Mouse (Mus musculus): ENCODE measurements around the gene 6030408B16Rik. TPM values are rescaled to one million over a fixed set of nuclear protein-coding genes. Genes with fewer than 3 reads are reported as not detected.
A peak's percentile ranks its signal among the peaks of the same experiment; 100 is the strongest.

6030408B16Rik gene
- 0.27 and 0.52 TPM in 2 replicates for polyA plus RNA-seq (2012; rRNA removed)

DNA sequence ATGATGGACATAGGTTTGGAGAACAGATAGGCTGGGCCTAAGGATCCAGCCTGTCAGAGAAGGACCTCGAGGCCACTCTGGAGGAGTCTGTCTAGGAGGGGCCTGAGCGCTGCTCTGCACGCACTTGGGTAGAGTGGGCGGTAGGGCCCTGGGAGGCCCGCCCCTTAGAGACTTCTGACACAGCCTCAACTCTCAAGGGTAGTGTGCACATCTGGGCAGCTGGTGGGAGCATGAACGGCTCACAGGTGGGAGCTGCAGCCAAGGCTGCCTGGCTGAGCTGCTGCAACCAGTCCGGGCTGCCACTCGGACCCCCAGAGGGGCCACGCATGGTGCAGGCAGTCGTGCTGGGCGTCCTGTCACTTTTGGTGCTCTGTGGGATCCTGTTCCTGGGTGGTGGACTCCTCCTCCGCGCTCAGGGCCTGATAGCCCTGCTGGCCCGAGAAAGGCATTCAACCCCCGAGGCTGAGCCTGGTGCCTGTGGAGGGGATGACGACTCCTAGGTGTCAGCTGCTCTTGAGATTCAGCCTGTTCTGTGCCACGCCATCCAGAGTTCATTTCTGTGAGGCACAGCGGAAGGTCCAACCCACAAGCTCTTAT lies at the start of gene 6030408B16Rik:
Gene 6030408B16Rik, plus strand, starts transcription at position 188 of the 597 bp plus-strand sequence.
- DNase-seq (ENCODE audit: extremely low spot score in 1 of 2, low spot score in 1 of 2): no peak

DNA sequence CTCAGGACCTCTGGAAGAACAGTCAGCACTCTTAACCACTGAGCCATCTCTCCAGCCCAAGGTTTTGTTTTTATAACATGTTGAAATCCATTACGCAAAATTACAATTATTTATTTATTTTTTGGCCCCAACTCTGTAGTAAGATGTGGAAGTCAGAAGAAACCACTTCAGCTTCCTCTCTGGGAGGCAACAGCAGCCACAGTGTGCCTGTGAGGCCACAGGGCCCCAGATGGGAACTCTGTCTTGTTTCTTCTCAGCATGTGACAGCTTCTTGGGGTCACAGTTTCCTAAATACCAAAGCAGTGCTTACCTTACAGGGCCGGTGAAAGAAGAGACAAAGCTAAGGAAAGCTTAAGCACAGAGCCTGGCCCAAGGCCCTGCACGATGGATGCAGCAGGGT lies 49.0 kb upstream of the 6030408B16Rik start:
- DNase-seq (ENCODE audit: extremely low spot score in 1 of 2, low spot score in 1 of 2): no peak

DNA sequence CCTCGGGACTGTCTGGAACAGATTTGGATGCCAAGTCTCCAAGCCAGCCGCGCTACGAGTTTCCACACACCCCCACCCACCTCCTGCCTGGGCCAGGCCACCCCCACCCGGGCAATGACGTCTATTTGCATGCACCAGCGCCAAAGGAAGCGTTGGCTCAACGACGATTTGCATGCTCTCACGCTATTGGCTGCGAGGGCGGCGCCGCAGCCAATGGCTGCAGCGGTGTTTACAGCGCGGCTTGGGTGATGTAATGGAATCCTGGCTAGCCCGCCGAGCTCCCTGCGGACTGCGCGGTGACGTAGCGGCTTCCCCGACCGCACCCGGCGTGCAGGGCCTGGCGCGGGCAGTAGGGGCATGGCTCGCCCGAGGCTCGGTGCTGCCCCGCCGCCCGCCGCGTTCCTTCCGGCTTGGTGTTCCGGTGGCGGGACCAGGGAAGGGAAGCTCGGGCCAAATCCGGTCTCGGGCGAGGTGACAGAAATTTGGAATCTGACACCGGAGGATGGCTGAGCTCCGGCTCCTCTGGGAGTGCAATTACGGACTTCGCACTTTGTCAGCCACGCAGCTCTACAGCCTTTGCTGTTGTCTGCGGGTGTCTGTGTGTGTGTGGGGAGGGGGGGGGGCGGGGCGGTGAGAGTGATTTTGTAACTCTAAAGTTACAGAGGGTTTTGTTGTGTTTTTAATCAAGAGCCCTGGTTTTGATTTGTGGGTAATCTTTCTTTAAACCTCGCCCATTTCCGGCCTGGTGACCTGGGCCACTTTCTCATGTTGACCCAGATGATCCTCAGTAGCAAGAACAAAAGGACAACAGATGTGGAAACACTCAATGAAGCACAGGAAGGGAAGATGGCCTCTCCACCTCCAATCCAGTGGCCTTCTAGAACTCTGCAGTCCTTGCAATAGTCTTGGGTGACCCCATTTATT lies 46.5 kb upstream of the 6030408B16Rik start:
- peak; percentile 94 to 97 for DNase-seq (ENCODE audit: extremely low spot score in 1 of 2, low spot score in 1 of 2)

DNA sequence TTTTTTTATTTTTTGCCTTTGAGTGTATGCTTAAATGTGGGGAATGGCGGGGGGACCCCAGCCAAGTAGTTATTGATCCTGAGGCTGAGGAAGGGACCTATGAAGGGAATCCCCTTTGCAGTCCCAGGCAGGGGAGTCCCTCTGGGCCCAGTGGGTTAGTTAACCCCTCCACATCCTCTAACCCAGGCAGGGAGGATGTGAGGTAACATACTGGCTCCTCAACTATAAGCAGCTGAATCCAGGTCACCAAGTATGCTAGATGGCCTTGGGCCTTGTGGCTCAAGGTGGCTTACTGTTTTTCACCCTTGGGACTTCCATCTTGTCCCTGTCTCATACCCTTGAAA lies 45.9 kb upstream of the 6030408B16Rik start:
- DNase-seq (ENCODE audit: extremely low spot score in 1 of 2, low spot score in 1 of 2): no peak

DNA sequence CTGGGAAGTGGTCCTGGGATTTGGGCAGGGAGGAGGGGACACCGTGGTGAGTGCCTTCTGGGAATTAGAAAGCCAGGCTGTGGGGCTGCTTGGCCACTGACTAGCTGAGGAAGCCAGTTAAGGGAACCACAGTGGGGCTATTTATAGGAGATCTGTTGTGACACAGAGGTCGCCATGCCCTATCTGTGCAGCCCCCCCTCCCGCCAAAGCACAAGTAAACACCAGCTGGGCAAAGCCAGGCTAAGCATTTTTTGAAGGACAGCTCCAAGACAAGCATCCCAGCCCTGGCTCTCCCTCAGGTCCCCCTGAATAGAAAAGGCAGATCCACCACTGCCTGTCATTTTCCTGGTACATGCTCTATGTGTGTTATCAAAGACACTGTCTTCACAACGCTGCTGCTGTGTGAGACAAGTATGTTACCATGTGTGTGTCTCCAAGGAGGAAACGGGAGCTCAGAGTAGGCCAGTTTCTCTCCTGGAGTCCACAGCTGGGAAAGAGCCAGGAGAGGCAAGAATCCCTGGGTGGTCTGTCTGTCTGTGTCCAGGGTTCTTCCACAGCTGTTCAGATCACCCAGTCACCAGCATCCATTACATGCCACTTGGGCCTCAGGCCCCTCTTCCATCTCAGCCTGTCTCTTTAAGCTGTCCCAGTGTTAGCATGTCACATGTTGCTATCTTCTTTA lies 44.8 kb upstream of the 6030408B16Rik start:
- no peak for DNase-seq (ENCODE audit: extremely low spot score in 1 of 2, low spot score in 1 of 2)

DNA sequence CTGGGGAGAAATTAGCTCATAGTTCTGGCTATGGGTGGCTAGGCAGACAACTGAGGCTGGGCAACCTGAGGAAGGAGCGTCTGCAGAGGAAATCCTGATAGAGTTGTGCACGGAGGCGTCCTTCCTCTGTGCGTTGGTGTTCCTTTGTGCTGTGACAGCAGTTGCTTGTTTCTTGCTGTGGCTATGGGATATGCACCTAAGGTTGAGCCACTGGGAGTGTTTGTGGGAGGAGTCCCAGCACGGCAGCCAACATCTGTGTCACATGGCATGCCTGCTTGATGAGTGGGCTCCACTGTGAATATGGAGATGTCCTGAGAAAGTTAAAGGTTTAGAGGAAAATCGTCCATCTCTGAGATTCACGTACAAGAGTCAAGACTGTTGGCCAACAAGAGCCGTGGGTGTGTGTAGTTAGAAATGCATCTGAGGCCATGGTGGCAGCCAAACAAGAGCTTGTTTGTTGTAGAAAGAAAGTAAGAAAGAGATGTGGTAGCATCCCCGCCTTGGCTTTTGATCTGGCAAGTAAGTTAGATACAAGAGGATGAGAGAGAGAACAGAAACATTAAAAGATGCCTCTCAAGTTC lies 42.7 kb upstream of the 6030408B16Rik start:
- DNase-seq (ENCODE audit: extremely low spot score in 1 of 2, low spot score in 1 of 2): no peak

DNA sequence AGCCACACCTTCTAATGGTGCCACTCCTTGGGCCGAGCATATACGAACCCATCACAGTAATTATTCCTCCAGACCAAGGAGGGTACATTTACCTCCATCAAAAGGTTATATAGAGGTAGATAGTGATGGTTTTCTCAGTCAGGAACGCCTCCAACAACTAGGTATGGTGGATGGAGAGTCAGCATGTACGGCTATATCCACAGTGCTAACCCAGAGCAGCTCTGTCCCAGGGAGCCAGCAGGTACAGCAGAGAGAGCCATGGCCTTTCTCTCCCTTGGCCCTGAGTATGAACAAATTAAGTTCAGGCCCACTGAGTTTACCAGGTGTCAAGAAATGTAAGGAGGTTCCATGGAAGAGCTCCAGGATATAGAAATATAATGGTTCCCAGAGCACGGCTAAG lies 41.1 kb upstream of the 6030408B16Rik start:
- no peak for DNase-seq (ENCODE audit: extremely low spot score in 1 of 2, low spot score in 1 of 2)

DNA sequence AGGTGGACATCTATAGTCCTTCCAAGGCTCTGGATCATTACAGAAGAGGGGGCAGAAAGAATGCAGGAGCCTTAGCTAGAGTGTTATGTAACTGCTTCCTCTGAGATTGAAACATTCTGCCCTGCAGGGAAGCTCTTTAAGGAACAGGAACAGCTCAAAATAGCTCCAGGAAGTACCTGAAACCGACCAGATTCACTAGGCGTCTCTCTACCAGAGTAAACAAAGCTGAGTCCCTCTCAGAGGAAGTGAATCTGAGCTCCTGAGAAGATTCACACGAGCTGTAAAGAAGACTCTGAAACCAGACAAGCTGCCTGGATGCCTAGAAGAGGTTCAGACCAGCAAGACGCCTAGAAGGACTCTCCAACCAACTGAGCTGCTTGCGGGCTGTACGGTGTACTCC lies 40.4 kb upstream of the 6030408B16Rik start:
- DNase-seq (ENCODE audit: extremely low spot score in 1 of 2, low spot score in 1 of 2): no peak

DNA sequence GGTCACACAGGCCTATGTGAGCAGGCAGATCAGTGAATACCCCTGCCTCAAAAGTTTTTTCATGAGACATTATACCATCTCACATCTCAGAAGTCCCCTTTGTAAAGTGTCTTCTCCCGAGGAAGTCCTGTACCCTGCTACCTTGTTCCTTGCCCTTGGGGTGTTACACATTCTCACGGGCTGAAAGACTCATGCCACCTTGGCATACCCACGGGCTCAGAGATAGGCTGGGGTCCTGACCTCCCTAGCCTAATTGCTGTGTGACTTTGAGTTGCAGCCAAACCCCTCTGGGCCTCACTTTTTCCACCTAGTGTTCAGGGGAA lies 39.5 kb upstream of the 6030408B16Rik start:
- DNase-seq (ENCODE audit: extremely low spot score in 1 of 2, low spot score in 1 of 2): no peak

DNA sequence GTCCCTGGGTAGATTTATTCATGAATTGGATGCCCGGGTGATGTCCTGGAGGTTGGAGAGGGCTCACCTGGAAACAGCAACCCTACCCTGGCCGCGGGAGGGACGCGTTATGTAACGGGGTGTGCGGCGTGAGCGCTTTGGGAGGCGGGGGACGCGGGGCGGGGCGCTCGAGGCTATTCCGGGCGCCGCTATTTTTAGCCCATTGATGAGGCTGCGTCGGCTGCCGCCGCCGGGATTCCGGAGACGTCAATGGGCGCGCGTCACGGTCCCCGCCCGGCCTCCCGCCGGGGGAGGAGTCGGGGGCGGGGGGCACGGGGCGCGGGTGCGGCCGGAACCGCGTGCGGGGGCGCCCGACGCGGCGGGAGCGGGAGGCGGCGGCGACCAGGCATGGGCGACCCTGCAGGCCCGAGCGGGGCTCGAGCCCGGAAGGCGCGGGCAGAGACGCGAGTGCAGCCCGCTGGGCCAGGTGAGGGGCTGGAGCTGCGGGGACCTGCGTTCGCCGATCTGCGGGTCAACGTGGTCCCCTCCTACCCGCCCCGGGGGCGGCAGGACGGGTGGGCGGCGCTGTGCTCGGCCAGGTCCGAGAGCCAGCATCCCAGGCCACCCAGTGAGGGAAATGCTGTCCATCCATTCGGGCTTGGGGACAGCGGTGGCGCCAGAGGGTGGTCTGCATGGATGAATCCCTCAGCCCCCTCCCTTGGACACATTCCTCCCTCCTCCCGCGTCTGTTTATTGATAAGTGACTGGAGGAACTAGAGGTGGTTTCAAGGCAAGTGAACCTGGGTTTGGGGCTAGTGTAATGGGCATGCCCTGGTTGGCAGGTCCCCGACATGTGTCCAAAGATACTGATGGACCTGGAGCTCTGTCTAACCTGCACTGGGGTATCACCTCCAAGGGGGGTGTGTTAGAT lies 38.9 kb upstream of the 6030408B16Rik start, which contains the start of gene Nr4a1:
Gene Nr4a1, plus strand, starts transcription at position 384 of the 910 bp plus-strand sequence.
- DNase-seq (ENCODE audit: extremely low spot score in 1 of 2, low spot score in 1 of 2): peak in 1 of 2 experiments; percentile 87

DNA sequence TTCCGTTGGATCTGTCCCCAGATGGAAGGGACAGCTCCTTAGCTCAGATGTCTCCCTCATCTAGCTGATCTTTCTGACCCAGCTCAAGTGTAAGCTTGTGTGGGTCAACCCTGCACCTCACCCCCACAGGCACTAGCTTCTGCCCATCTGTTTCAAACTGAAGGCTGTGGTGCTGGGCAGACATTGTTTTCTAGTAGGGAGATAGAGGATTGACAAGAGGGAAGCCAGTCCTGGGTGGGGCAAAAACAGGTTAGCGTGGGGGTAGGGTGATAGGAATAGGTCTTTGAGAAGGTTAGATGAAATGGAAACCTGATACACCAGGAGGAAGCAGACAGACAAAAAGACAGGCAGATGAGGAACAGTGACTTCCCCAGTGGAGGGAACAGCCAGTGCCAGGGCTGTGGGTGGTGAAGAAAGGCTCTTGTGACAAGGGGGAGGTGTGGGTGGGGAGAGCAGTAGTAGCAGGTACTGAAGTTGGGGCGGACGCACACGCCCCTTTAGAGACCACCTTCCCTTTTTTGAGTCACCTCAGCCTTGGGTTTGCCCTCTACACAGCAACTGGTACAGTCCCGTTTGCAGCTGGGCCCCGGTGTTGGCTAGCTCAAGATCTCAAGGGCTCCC lies 37.1 kb upstream of the 6030408B16Rik start:
- no peak for DNase-seq (ENCODE audit: extremely low spot score in 1 of 2, low spot score in 1 of 2)

DNA sequence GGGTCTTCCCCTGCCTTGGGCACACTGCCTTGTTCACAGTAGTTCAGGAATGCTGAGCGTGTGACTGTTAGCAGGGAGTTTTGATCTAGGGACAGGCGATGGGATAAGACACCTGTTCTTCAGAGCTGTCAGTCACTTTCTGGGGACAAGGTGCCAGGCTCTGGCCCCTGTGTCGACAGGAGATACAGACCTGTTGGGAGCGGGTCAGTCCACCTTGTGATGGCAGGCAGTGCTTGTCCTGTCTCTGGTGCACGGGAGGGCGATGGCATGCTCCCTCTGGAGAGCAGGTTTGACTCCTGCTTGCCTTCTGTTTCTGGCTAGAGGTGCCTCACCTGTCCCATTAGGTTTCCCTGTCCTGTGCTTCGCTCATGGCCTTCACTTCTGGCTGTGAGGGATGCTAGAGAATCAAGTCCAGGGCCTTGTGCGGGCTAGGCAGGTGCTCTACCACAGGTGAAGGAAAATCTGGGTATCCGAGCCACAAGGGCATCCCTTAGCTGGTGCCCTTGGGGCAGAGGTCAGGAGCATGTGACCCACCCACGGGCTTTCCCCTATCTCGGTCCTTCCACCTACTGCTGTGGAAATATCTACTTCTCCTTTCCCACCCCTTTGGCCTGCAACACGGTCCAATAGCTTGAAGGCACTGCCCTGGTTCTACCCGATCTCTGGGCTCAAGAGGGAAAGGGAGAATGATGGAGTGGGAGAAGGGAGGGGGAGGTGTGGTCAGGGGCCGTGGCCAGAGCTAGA lies 36.4 kb upstream of the 6030408B16Rik start:
- no peak for DNase-seq (ENCODE audit: extremely low spot score in 1 of 2, low spot score in 1 of 2)

DNA sequence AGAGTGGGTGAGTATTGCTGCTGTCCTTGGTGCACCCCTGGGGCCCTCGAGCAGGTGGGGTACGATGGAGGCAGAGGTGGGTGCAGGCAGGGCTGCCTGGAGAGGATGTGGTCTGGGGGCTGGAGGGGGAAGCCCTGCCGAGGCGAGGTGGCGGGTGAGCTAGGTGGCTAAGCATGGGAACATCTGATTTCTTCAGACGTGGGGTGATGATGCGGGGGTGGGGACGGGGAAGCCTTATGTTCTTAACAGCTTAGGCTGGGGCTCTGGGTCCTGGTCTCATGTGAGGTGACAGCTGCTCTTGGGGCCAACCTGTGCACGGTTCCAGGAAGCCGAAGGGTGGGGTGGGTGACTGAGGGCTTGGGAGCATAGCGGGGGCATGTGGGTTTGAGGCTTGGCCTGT lies 34.6 kb upstream of the 6030408B16Rik start:
- DNase-seq (ENCODE audit: extremely low spot score in 1 of 2, low spot score in 1 of 2): no peak

DNA sequence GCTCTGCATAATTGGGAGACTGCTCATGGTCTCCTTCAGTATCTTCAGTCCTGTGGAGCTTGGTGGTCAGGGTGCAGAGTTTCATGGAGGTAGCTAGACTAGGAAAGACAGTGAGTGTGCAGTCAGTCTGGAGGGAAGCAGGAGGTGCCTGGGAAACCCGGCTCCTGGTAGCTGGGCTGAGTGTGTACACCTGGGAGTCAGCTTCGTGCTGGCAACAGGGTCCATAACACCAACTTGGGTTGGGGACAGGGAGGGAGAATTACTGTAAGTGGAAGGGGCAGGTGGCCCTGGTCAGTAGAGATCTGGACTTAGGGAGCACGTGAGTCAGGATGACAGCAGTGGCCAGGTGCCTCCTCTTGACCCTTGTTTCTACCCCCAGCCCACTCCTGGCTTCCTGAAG lies 33.1 kb upstream of the 6030408B16Rik start:
- DNase-seq (ENCODE audit: extremely low spot score in 1 of 2, low spot score in 1 of 2): no peak

DNA sequence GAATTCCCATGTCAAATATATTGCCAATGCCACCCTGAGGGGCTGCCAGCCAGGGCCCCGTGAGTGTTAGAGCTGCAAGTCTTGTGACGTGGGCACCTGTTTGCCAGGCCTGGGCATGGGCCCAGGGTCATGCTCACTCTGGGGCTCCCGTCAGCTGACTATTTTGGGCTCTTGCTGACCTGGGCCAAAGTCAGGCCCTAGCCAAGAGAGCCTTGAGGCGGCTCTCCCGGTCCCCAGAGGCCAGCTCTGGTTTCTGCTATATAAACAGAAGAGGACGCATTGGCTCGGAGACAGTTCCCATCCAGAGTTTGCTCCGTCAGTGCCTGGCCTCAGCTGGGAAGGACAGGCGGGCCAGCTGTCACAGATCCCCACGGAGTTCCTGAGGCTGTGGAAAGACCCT lies 32.6 kb upstream of the 6030408B16Rik start:
- DNase-seq (ENCODE audit: extremely low spot score in 1 of 2, low spot score in 1 of 2): no peak

DNA sequence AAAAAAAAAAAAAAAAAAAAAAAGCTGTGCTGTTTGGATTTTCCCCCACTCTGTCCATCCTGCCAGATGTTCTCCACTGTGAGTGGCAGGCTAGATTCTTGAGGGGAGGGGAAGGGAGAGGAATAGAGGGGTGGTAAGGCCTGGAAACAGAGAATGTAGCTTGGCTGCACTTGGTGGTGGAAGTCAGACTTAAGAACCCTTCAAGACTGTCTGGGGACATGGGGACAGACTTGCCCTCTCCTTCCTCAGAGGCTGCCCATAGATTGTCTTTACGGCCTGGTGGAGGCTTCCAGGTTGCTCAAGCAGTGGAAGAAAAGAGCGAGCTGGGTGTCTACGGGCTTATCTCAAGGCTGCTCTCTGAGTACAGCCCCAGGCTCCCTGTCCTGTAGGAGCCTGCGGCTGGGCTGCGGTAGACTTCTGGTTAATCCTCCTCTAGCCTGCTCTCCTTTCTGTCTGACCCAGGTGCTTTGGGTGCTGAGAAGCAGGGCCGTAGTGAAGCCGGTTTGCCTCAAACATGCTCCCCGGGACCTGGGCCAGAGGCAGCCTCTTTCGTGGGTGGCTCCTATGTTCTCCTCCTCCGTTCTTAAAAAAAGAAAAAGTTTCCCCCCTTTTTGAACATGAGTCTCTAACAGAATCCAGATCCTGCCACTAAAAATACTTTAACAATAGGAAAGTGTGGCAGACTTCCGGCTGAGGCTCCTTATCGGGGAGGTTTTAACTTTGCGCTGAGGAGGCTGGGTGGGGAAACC lies 32.0 kb upstream of the 6030408B16Rik start:
- no peak for DNase-seq (ENCODE audit: extremely low spot score in 1 of 2, low spot score in 1 of 2)

DNA sequence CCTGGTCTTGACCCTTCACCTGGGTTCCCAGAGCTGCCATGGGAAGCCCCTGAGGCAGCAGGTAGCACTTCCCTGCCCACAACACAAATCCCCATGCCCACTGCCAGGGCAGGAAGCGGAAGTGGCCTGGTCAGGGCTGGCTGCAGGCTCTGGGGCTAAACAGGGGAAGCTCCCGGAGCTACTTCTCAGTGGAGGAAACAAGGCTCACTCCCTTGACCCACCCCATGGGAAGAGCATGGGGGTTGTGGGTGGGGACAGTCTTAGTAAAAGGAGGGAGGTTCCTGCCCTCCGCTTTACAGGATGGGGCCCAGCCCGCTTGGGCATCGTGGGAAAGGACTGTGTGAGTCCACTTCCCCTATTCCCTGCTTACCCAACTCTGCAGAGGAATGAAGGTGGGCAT lies 30.5 kb upstream of the 6030408B16Rik start:
- no peak for DNase-seq (ENCODE audit: extremely low spot score in 1 of 2, low spot score in 1 of 2)

Data from frontal cortex, adult 2 months (tissue).